Mouse (Mus musculus) cerebellum, postnatal 4 days (tissue): ENCODE results near the gene Kdm2b.

Experiments
- DNase-seq, 2 experiments: peaks; one replicate each; pipeline ENCODE4 v3.0.0; 2022; ENCODE audit warnings: low spot score in 2 of 2, mixed read lengths in 1 of 2

The Kdm2b gene

GRCm38 (mm10) chr5:122894007-122894637 is 95.5 kb downstream of the Kdm2b start:
- peak in 1 of 2 experiments; percentile 68 for DNase-seq

GRCm38 (mm10) chr5:122893270-122893669 is 96.4 kb downstream of the Kdm2b start:
- no peak for DNase-seq

DNA sequence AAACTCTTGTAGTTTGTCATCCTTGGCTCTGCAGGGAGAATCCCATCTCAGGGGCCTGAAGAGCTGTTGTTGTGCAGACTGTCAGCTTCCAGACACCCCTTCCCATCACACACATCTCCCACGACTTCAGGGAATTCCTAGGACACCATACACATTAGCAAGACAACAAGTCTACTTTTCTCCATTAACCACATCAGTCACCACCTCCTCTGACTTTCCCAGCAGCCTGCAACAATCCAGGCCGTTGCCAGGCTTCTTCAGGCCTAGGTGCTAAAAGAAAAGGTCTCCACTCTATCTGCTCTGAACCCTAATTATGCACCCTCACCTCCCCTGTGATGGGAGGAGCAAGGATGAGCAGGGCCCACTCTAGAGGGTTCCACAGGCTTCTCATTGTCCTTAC is 99.2 kb downstream of the Kdm2b start:
- DNase-seq = no peak

- DNase-seq = no peak
These were observed 100.9 kb downstream of the Kdm2b start for GRCm38 (mm10) chr5:122888612-122889214.

DNA sequence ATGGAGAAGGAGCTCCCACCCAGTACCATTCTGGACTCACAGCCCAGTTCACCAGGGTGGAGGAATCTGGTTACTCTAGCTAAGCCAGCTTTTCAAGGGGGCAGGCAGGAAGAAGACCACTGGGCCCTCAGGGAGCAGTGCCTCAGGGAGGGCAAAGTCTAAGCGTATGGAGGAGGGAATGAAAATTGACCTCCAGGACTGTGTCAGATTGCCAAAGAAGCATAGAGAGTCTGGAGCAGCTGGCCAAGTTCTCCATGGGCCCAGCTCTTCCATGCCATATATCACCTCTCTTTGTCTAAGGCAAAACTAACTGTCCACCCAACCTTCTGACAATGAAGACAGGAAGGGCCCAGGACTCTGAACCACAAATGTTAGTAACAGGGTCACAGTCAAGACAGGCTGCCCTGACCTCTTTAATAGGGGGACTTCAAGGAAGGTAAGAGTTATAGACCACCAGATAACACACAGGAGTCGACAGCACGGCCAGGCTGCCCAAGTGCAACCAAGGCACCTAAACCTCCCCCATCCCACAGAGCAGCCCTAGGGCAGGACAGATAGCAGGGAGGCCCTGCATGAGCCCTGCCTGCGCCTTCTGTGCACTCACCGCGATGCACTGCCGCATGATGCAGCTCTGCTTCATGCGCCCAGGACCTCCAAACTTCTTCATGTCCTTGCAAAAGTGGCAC is 101.6 kb downstream of the Kdm2b start:
- no peak for DNase-seq

- no peak for DNase-seq
These were observed 102.6 kb downstream of the Kdm2b start for GRCm38 (mm10) chr5:122887033-122887432.

- no peak for DNase-seq
These were observed 104.9 kb downstream of the Kdm2b start for GRCm38 (mm10) chr5:122884594-122885348.

- no peak for DNase-seq
These were observed 105.9 kb downstream of the Kdm2b start for GRCm38 (mm10) chr5:122883652-122884235.

DNA sequence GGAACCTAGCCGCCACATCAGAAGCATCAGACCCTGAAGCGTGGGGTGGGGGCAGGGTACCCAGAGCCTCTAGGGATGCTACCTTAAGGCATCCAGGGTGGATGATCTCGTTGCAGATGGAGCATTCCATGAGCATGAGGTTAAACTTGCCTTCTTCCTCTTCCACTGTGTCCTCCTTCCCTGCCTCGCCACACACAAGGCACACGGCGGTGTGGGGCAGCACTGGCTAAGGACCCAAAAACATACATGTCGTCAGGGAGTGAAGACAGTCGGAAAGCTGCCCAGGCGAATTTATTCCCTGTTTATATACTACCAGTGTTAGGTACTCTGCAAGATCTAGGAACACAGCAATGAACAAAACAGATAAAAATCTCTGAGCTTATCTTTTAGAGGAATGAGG is 106.4 kb downstream of the Kdm2b start:
- no peak for DNase-seq

DNA sequence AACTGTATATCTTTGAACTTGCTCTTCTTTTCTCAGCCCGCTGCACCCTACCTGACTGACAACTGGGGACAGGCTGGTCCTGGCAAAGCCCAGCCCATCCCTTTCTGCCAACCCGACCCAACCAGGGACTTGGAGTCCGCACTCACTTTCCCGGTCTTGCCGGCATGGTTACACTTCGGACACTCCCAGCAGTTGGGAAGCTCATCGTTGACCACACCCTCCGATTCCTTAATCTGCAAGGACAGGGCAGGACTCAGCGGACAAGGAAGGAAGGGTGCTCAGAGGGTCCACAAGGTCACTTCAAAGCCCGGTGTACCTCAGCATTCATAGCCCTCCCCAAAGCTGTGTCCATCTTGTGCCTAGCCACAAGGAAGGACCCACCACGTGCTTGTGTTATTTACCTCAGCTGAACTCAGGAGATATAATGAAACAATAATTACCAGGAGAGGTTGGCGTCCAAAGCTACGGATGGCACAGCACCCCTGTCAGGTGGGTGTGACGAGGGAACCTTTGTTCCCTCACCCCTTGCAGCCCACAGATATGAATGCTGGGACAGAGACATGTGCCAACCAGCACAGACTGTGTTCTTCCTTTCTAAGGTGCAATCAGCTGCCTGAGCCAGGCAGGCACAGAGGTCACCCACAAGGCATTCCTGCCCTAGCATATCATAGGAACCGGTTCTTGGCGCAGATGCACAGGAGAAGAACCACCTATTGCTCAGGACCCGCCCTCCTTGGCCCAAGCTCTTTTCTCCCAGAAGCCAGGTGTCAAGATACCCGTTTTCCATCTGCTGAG is 107.2 kb downstream of the Kdm2b start:
- DNase-seq = no peak

GRCm38 (mm10) chr5:122881313-122881712 is 108.3 kb downstream of the Kdm2b start:
- peak; percentile 59 to 77 for DNase-seq

DNA sequence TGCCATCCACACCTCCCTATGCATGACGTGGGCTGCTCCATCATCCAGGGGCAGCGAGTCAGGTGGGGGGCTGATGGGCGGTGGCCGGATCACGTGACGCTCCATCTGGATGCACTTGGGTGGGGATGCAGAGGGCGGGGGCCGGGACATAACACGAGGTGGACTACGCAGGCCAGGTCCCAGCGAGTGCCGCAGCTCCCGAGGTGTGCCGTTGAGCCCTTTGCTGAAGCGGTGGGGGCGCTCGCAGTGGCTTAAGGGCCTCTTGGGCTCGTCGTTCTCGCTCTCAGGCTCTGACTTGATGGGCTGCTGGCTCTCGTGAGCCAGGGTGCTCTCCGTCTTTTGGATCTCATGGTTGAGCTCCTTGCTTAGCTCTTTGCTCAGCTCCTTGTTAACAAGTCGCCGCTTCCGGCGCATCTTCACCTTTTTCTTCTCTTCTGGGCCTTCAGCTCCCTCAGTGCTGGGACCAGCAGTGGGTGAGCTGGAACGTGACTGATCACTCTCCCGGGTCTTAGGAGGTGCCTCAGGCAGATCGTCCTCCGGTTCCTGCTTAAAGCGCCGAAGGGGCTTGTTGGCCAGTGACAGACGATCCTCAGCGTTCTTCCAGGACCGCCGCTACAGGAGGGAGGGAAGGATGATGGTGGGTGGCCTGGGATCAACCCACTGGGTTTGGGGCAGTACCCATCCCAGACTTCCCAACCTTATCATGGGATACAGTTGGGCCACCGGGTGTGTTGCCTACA is 109.2 kb downstream of the Kdm2b start:
- DNase-seq = no peak

- DNase-seq = no peak
These were observed 113.0 kb downstream of the Kdm2b start for GRCm38 (mm10) chr5:122876671-122877070.

DNA sequence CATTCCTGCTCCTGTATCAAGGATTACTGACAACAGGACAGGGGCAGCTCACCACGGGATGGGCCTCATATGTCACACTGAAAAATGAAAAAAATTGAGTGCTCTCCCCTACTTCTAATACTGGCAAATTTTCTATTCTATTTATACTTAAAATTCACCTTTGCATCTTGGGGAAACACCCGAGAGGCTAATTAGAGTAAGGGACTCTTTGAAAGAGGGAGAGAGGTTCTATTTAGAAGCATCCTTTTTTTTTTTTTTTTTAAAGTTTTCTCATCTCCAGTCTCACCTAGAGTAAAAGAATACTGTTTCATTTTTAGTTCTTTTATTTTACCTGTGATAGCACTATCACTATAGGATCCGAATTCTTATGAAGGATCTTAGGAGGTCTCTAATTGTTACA is 115.3 kb downstream of the Kdm2b start:
- DNase-seq = no peak

- no peak for DNase-seq
These were observed 116.0 kb downstream of the Kdm2b start for GRCm38 (mm10) chr5:122873573-122873972.

- DNase-seq = no peak
These were observed 117.0 kb downstream of the Kdm2b start for GRCm38 (mm10) chr5:122872626-122873025.

DNA sequence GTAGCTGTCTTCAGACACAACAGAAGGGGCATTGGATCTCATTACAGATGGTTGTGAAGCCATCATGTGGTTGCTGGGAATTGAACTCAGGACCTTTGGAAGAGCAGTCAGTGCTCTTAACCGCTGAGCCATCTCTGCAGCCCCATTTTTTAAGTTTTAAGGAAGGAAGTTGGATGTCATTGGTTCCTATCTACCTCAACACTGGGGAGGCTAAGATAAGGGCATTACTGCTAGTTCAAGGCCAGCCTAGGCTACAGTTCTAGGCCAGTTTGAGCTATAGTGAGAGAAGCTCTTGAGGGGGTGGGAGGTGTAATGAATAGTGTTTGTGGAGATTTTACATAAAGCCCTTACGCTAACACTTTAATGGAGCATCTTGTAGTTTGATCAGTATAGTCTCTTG is 126.6 kb downstream of the Kdm2b start:
- no peak for DNase-seq

DNA sequence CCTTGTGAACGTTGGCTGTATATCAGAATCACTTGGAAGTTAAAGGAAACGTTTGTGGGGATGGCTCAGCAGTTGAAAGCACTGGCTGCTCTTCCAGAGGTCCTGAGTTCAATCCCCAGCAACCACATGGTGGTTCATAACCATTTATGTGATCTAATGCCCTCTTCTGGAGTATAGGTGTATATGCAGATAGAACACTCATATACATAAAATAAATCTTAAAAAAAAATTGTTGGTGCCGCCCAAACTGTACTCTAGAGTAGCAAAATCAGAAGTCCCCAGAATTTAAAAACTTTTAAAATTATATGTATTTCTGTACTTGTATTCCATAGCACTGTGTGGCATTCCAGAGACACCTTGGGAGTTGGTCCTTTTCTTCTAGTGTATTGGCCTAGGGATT is 133.8 kb downstream of the Kdm2b start:
- DNase-seq = no peak

- no peak for DNase-seq
These were observed 137.0 kb downstream of the Kdm2b start for GRCm38 (mm10) chr5:122852611-122853010.

GRCm38 (mm10) chr5:122850319-122851002 is 139.2 kb downstream of the Kdm2b start:
- peak in 1 of 2 experiments; percentile 45 for DNase-seq
